In genomic region chr2:166378325-166378724, GRCm38 (mm10) we compare ENCODE assay signal across 21 mouse cellular contexts.
DNase-seq lines count a peak whose midpoint lies in the region; ATAC-seq and TF ChIP-seq lines count a peak whose summit lies in the region.
"Had no signal": no experiment of that assay in that cellular context is flagged by ENCODE, and none has a peak within 500 bp of the region (broad histone marks: within the 10 kb centered on the region; RNA-seq: fewer than 3 reads in every experiment).

No protein-coding gene starts in this region.

- no peak overlapping the region for H3K4me3 ChIP-seq in heart, embryonic 10.5 days
- no peak overlapping the region for H3K4me3 ChIP-seq in neural tube, embryonic 13.5 days
- no peak overlapping the region for H3K4me3 ChIP-seq in embryonic facial prominence, embryonic 14.5 days (ENCODE audit: low read depth, low read length)
- no peak overlapping the region for H3K4me3 ChIP-seq in limb, embryonic 14.5 days (replicated peaks; ENCODE audit: low read length)
- H3K4me3 ChIP-seq in forebrain, embryonic 12.5 days (replicated peaks) = no peak overlapping the region
- H3K4me3 ChIP-seq: forebrain, embryonic 13.5 days; gastrocnemius, adult 2 months; intestine, embryonic 15.5 days; layer of hippocampus, adult 2 months had no signal

- no peak overlapping the region for H3K4me2 ChIP-seq in neural tube, embryonic 13.5 days
- no peak overlapping the region for H3K4me2 ChIP-seq in embryonic facial prominence, embryonic 14.5 days (ENCODE audit: low read depth, low read length)
- no peak overlapping the region for H3K4me2 ChIP-seq in limb, embryonic 14.5 days (replicated peaks; ENCODE audit: low read depth, low read length, severe bottlenecking)
- no peak overlapping the region for H3K4me2 ChIP-seq in forebrain, embryonic 12.5 days
- H3K4me2 ChIP-seq: forebrain, embryonic 13.5 days; intestine, embryonic 15.5 days had no signal

- H3K27ac ChIP-seq in heart, embryonic 10.5 days = 0 out of 2 replicates have a peak overlapping the region, but pooled peaks have one; percentile 33
- H3K27ac ChIP-seq in neural tube, embryonic 13.5 days (replicated peaks) = 0 out of 2 replicates have a peak overlapping the region, but pooled peaks have one; percentile 9
- H3K27ac ChIP-seq in embryonic facial prominence, embryonic 14.5 days (replicated peaks; ENCODE audit: low read depth, low read length) = no peak overlapping the region
- no peak overlapping the region for H3K27ac ChIP-seq in limb, embryonic 14.5 days (replicated peaks; ENCODE audit: low read depth, low read length)
- no peak overlapping the region for H3K27ac ChIP-seq in forebrain, embryonic 12.5 days
- H3K27ac ChIP-seq: forebrain, embryonic 13.5 days; gastrocnemius, adult 2 months; layer of hippocampus, adult 2 months; macrophage had no signal

- H3K36me3 ChIP-seq in heart, embryonic 10.5 days = no peaks in the 10 kb centered on the region
- H3K36me3 ChIP-seq in neural tube, embryonic 13.5 days = no peaks in the 10 kb centered on the region
- H3K36me3 ChIP-seq in embryonic facial prominence, embryonic 14.5 days (ENCODE audit: control insufficient read depth, insufficient read depth, low read length) = no peaks in the 10 kb centered on the region
- no peaks in the 10 kb centered on the region for H3K36me3 ChIP-seq in limb, embryonic 14.5 days (ENCODE audit: control insufficient read depth, insufficient read depth, low read length)
- H3K36me3 ChIP-seq in forebrain, embryonic 12.5 days (replicated peaks) = no peaks in the 10 kb centered on the region
- H3K36me3 ChIP-seq: intestine, embryonic 15.5 days had no signal

- intact Hi-C loops in heart, postnatal 36 days (cut with DNase I) = no loop called here

- peak; percentile 20; the same call in 1 of the 2 replicates for ATAC-seq in neural tube, embryonic 13.5 days (ENCODE audit: low read depth)
- no peak for ATAC-seq in embryonic facial prominence, embryonic 14.5 days (ENCODE audit: low read depth)
- peak; percentile 28; the same call in 1 of the 2 replicates for ATAC-seq in limb, embryonic 14.5 days (ENCODE audit: low FRiP score, low read depth)
- no peak for ATAC-seq in forebrain, embryonic 12.5 days (ENCODE audit: low FRiP score)
- ATAC-seq in CD4-positive, CD25-positive, alpha-beta regulatory T cell, adult 4 months = no peak
- ATAC-seq: forebrain, embryonic 13.5 days; liver, postnatal 0 days; lung, postnatal 0 days had no signal

- H3K9me3 ChIP-seq in heart, embryonic 10.5 days = no peaks in the 10 kb centered on the region
- no peaks in the 10 kb centered on the region for H3K9me3 ChIP-seq in neural tube, embryonic 13.5 days
- 0 out of 2 replicates have a peak, but pooled peaks cover 3% of the 10 kb centered on the region for H3K9me3 ChIP-seq in embryonic facial prominence, embryonic 14.5 days (ENCODE audit: control insufficient read depth, low read length)
- no peaks in the 10 kb centered on the region for H3K9me3 ChIP-seq in limb, embryonic 14.5 days (ENCODE audit: control insufficient read depth, low read length)
- no peaks in the 10 kb centered on the region for H3K9me3 ChIP-seq in forebrain, embryonic 12.5 days
- H3K9me3 ChIP-seq: forebrain, embryonic 13.5 days; intestine, embryonic 15.5 days had no signal

- TF ChIP-seq POLR2A in limb, embryonic 14.5 days (IDR thresholded peaks at IDR 0.05; ENCODE audit: borderline replicate concordance, extremely low read depth, insufficient read depth, insufficient read length) = no peak

- 44% methylated on average over 3 of the region's 3 CpGs for WGBS in heart, embryonic 10.5 days
- 17% methylated on average over 3 of the region's 3 CpGs for WGBS in neural tube, embryonic 13.5 days
- 29% methylated on average over 3 of the region's 3 CpGs for WGBS in embryonic facial prominence, embryonic 14.5 days
- 9% methylated on average over 3 of the region's 3 CpGs for WGBS in limb, embryonic 14.5 days
- 64% methylated on average over 3 of the region's 3 CpGs for WGBS in forebrain, embryonic 12.5 days

- peak overlapping the region; percentile 31; the same call in 1 of the 2 replicates for H3K9ac ChIP-seq in neural tube, embryonic 13.5 days
- no peak overlapping the region for H3K9ac ChIP-seq in embryonic facial prominence, embryonic 14.5 days (ENCODE audit: low read depth, low read length)
- H3K9ac ChIP-seq in limb, embryonic 14.5 days (ENCODE audit: low read depth, low read length, severe bottlenecking) = no peak overlapping the region
- H3K9ac ChIP-seq in forebrain, embryonic 12.5 days = no peak overlapping the region
- H3K9ac ChIP-seq: forebrain, embryonic 13.5 days; intestine, embryonic 15.5 days; liver, postnatal 0 days had no signal

- H3K27me3 ChIP-seq in heart, embryonic 10.5 days (ENCODE audit: insufficient read depth, poor library complexity, severe bottlenecking) = peaks cover 31% of the 10 kb centered on the region; the same call in 1 of the 2 replicates
- H3K27me3 ChIP-seq in neural tube, embryonic 13.5 days = peaks cover 52% of the 10 kb centered on the region; the same call in 1 of the 2 replicates
- no peaks in the 10 kb centered on the region for H3K27me3 ChIP-seq in embryonic facial prominence, embryonic 14.5 days (replicated peaks; ENCODE audit: control insufficient read depth, insufficient read depth, low read length)
- H3K27me3 ChIP-seq in limb, embryonic 14.5 days (ENCODE audit: control insufficient read depth, insufficient read depth, low read length) = no peaks in the 10 kb centered on the region
- peaks cover 21% of the 10 kb centered on the region for H3K27me3 ChIP-seq in forebrain, embryonic 12.5 days
- H3K27me3 ChIP-seq: intestine, embryonic 15.5 days had no signal

- peaks cover 24% of the 10 kb centered on the region for H3K4me1 ChIP-seq in heart, embryonic 10.5 days
- peaks cover 31% of the 10 kb centered on the region for H3K4me1 ChIP-seq in neural tube, embryonic 13.5 days (replicated peaks)
- H3K4me1 ChIP-seq in embryonic facial prominence, embryonic 14.5 days (ENCODE audit: control insufficient read depth, insufficient read depth, low read length) = peaks cover 21% of the 10 kb centered on the region
- H3K4me1 ChIP-seq in limb, embryonic 14.5 days (ENCODE audit: control insufficient read depth, insufficient read depth, low read length) = peaks cover 23% of the 10 kb centered on the region
- H3K4me1 ChIP-seq in forebrain, embryonic 12.5 days = peaks cover 12% of the 10 kb centered on the region

- no peak for DNase-seq in heart, embryonic 10.5 days (ENCODE audit: low spot score)
- DNase-seq in heart, postnatal 36 days = no peak
- DNase-seq in neural tube, embryonic 10.5 days (ENCODE audit: extremely low spot score, low spot score) = no peak
- DNase-seq in embryonic facial prominence, embryonic 14.5 days (ENCODE audit: low spot score) = peak; percentile 42
- peak; percentile 59 for DNase-seq in limb, embryonic 14.5 days (ENCODE audit: low spot score)
- DNase-seq: adrenal gland, postnatal 25 days; cerebellum, adult 9-10 months; gastrocnemius, adult 2 months; kidney, postnatal 25 days; layer of hippocampus, postnatal 36 days; liver, postnatal 0 days; thymus, adult 18-20 months; thymus, postnatal 4 days had no signal

Comparison
In these comparisons a context has a peak if more than half of its experiments do, and no peak if none do; other contexts are left out.
1. DNase-seq: peak in embryonic facial prominence, embryonic 14.5 days (single experiment) and limb, embryonic 14.5 days (single experiment); none in heart, embryonic 10.5 days (single experiment), heart, postnatal 36 days (0 of 2) and neural tube, embryonic 10.5 days (single experiment).
2. H3K27ac ChIP-seq: peak in heart, embryonic 10.5 days (single experiment) and neural tube, embryonic 13.5 days (single experiment); none in embryonic facial prominence, embryonic 14.5 days (single experiment), limb, embryonic 14.5 days (single experiment) and forebrain, embryonic 12.5 days (single experiment).
3. ATAC-seq: peak in neural tube, embryonic 13.5 days (single experiment) and limb, embryonic 14.5 days (single experiment); none in embryonic facial prominence, embryonic 14.5 days (single experiment), forebrain, embryonic 12.5 days (single experiment) and CD4-positive, CD25-positive, alpha-beta regulatory T cell, adult 4 months (single experiment).